Mouse (Mus musculus) monocyte, adult 5-6 weeks (primary cell): Measurements from ENCODE around the gene Acss1. TPM values are rescaled to one million over a fixed set of nuclear protein-coding genes. Genes with fewer than 3 reads are reported as not detected.

Experiments used
- ATAC-seq: fragments of 153-309, 156-312 bp; replicated peaks from 2 replicates; pipeline ENCODE4 v1.8.0; 2017; ENCODE audit warnings: mild to moderate bottlenecking; ENCODE audit not compliant: low TSS enrichment, insufficient number of reproducible peaks, severe bottlenecking, poor library complexity, low FRiP score
- total RNA-seq: library from RNA; stranded (forward); fragments of 200-1000, 200-491, 200-594 nt; gene quantifications from 3 replicates; pipeline ENCODE4 v1.2.3, GENCODE M21; 2017

Acss1 gene
- total RNA-seq, 1 experiment from 2014 or later = 70.9 TPM

GRCm38 (mm10) chr2:150668956-150669355, 656 bp upstream of the Acss1 start:
- ATAC-seq = no peak

- peak; percentile 24; the same call in 1 of the 2 replicates for ATAC-seq
Measured at GRCm38 (mm10) chr2:150667065-150667819, 1.1 kb downstream of the Acss1 start.

DNA sequence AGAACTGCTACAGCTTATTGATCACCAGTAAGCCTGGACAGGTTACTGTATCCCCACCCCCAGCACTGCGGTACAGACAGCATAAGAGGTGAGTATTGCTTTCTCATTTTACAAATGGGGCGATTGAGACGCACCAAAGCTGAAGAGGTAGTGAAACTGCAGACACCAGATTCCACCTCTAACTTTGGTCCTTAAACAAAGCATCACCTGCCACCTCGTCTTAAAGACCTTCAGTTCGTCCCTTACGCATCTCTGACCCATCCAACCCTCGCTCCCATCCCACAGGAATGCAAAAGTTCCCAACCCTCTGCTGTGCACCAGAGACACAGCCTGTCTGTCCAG, 1.6 kb downstream of the Acss1 start:
- peak; percentile 25; the same call in 1 of the 2 replicates for ATAC-seq

DNA sequence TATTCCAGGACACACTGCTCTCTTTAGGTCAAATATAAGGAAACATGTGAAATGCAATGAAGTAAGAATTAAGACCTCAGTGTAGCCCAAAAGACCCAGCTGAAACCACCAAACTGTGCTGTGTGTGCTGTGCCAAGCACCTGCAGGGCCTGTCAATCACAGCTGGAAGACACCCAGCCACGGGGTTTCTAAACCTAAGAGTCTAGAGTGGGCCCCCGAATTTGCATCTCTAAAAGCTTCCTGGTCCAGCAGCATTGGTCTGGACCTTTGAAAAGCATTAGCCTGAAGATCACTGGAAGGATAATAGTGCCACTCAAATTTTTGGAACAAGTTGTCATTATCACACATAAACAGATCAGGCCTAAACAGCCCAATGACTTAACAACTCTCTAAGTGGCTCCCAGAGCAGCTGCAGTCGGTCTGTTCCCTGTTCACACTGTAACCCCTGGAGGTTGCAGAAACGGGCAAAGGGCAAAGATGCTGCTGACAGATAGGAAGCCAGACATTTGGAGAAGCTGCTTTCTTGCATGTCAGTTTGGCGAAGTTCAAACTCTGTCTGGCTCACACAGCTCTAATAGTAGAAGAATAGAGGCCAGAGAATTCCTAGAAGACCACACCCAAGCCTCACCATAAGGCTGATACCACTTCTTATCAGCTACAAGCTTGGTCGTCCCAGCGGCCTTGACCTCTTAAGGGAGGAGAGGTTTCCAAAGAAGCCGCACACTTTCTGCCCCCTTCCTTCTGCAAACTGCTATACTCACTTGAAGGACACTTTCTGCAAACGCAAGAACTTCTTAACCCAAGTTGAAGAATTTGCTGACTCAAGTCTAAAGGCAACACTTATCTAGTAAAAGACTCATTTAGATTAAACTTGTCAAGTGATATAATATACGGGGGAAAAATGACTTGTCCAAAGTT, 2.5 kb downstream of the Acss1 start:
- ATAC-seq = no peak

GRCm38 (mm10) chr2:150665006-150665405, 3.3 kb downstream of the Acss1 start:
- ATAC-seq = no peak

GRCm38 (mm10) chr2:150664152-150664920, 4.0 kb downstream of the Acss1 start:
- no peak for ATAC-seq

DNA sequence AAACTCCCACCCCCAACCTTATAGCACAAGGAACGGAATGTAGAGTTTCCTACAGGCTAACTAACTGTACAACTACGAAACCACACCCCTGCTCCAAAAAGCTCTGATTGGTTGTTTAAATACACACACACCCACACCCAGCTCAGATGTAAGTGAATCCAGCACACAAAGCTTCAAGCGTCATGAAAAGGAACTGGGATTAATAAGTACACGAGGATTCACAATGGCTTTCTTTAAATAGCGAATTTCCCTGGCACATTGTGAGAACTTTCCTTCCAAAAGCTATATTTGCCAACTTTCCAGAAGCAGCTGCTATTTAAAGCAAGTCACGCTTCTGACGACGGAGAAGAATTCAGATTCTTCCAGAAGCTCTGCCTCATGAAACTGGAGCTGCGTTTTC, 5.0 kb downstream of the Acss1 start:
- ATAC-seq = no peak

GRCm38 (mm10) chr2:150662007-150662406, 6.3 kb downstream of the Acss1 start:
- no peak for ATAC-seq

- ATAC-seq = no peak
Measured at GRCm38 (mm10) chr2:150660668-150661451, 7.4 kb downstream of the Acss1 start.

GRCm38 (mm10) chr2:150660049-150660448, 8.3 kb downstream of the Acss1 start:
- ATAC-seq = no peak

- no peak for ATAC-seq
Measured at GRCm38 (mm10) chr2:150656975-150657768, 11.1 kb downstream of the Acss1 start.

GRCm38 (mm10) chr2:150656112-150656511, 12.2 kb downstream of the Acss1 start:
- peak; percentile 45 for ATAC-seq

GRCm38 (mm10) chr2:150655290-150655689, 13.0 kb downstream of the Acss1 start:
- peak; percentile 51 for ATAC-seq

- ATAC-seq = no peak
Measured at GRCm38 (mm10) chr2:150654814-150655213, 13.5 kb downstream of the Acss1 start.

DNA sequence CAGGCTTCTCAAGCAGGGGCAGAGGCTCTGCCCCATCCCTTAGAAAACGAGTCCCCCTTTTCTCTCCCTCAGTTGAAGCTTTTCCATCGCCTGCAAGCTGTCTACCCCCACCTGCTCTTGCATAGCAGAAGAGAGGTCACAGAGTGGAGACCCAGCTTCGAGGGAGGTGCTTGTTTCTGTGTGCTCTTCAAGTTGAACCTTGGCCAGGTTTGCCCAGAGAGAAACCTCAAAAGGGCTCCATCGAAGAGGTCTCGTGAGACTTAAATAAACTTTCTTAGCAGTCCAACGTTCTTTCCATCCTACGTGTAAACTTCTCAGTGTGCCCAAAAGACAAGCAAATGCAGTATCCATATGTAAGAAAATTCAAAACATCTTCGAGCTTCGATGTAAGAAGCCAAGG, 16.9 kb downstream of the Acss1 start:
- ATAC-seq = no peak

DNA sequence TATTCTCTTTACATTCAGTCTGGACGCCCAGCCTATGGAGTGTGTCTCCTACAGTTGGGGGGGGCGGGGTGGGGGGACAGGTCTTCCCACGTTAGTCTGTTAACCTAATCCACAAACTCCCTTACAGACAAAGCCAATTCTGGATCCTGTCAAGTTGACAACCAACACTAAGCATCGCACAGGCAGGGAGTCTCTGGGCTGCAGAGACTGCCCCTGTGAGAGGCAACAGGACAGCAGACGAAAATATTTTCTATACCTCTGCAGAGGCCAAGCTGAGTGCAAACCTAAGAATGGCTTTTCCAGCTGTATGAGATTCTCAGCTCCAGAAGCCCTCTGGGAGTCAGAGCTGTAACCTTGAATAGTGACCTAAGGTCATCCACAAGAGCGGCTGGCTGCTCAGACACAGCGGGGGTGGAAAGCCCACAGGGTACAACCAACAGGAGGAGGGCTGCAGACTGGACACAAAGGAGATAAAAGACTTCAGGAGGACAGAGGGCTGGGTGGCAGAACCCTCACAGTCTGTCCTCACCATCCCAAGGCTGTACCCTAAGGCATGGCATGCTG, 17.7 kb downstream of the Acss1 start:
- no peak for ATAC-seq

DNA sequence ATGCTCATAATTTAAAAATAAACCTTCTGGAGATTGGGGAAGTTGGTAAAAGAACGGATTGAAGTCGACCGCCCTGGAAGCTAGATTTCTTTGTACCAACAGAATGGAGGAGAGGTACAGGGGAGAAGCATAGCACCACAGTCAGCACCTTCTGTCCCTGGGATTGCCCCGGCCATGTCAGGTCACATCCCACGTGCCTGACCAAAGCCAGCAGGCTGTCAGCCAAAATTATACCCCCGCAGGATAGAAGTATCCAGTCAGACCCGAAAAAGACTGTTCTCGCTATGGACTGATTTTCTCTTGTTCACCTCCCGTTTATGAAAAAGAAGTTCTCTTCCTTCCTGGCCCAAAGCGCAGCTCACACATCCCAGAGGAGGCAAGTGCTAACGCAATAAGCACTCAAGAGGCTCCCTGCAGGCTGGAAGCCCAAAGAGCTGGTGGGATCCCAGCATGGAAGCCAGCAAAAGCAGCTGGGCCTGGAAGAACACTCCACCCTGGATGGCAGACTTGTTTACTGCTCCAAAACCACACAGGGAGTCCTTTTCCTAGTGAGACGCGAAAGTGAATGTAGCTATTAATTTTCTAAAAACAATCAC, 19.9 kb downstream of the Acss1 start:
- no peak for ATAC-seq
